Mouse (Mus musculus): ENCODE results near the gene Dbp. TPM values are rescaled to one million over a fixed set of nuclear protein-coding genes. Genes with fewer than 3 reads are reported as not detected.

Dbp gene
- polyA plus RNA-seq, 1 experiment from 2014 or later: 2.2 TPM

DNA sequence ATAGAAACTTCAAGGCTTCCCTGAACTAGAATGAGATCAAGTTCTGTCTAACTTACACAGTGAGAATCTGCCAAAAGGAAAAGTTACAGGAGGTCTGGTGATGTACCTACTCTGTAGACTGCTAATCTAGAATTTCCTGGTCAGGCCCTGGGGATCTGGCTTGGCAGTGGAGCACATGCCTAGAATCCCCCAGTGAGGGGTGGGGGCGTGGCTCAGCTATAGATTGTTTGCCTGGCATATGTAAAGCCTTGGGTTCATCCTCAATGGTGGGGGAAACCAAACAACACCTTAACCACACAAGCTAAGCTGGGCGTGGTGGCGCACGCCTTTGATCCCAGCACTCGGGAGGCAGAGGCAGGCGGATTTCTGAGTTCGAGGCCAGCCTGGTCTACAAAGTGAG, 7.0 kb upstream of the Dbp start:
- Histone ChIP-seq H3K27me3 (replicated peaks) (peaks cover 40% of the 10 kb centered on the region), H3K4me3 (no peak overlapping the region), H3K27ac (replicated peaks) (no peak overlapping the region), H3K4me2 (no peak overlapping the region), H3K9me3 (no peaks in the 10 kb centered on the region), H3K4me1 (peaks cover 24% of the 10 kb centered on the region), H3K36me3 (no peaks in the 10 kb centered on the region), H3K9ac (no peak overlapping the region)
- WGBS: 60% methylated on average over 6 of the region's 7 CpGs
- ATAC-seq (ENCODE audit: extremely low read depth, insufficient number of reproducible peaks, low FRiP score, low TSS enrichment): no peak

GRCm38 (mm10) chr7:45699523-45700141, 5.3 kb upstream of the Dbp start, which contains the start of gene Car11:
Car11 (plus strand) TSS chr7:45699843.
- no peak within 1 kb of the TSS for H3K27ac ChIP-seq (replicated peaks)
- peaks cover 35% of the 10 kb centered on the region for H3K4me1 ChIP-seq
- no peaks in the 10 kb centered on the region for H3K36me3 ChIP-seq
- peaks cover 40% of the 10 kb centered on the region for H3K27me3 ChIP-seq (replicated peaks)
- peak within 1 kb of the TSS; percentile 82 for H3K4me2 ChIP-seq
- WGBS: 2% methylated on average over 36 of the region's 36 CpGs
- no peaks in the 10 kb centered on the region for H3K9me3 ChIP-seq
- H3K9ac ChIP-seq: peak within 1 kb of the TSS; percentile 76
- H3K4me3 ChIP-seq: peak within 1 kb of the TSS; percentile 51
- no peak for ATAC-seq (ENCODE audit: extremely low read depth, insufficient number of reproducible peaks, low FRiP score, low TSS enrichment)

DNA sequence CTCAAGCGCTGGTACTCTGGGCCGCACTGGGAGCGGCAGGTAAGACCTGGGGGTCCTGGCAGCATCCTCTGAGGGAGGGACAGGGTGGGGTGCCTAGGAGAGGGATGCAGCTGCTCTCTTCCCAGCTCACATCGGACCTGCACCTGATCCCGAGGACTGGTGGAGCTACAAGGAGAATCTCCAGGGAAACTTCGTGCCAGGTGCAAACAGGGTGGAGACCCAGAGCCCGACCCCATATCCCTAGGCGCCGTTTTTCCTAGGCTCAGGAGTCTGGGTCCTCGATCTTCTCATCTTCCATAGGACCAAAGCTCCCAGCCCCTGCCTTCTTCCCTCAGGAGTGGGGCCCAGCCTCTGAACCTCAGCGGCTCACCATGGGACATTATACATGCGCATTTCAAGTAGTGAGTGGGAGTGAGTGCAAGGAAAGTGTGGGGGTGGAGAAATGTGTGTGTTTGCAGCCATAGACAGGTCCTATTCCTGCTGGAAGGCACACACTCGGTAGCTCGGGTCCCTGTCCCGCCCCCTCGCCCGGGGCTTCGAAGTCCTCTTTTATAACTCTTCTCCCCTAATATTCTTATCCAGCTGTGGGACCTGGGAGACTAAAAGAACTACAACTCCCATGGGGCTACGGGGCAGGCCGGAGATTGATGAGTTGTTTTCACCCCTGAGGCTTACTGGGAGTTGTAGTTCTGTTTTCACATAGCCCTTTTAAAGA, 4.4 kb upstream of the Dbp start:
- Histone ChIP-seq H3K4me3 (peak overlapping the region; percentile 51), H3K9ac (peak overlapping the region; percentile 76), H3K27ac (replicated peaks) (no peak overlapping the region), H3K36me3 (no peaks in the 10 kb centered on the region), H3K4me2 (peak overlapping the region; percentile 82), H3K9me3 (no peaks in the 10 kb centered on the region), H3K27me3 (replicated peaks) (peaks cover 40% of the 10 kb centered on the region), H3K4me1 (peaks cover 38% of the 10 kb centered on the region)
- WGBS: 1% methylated on average over 20 of the region's 20 CpGs
- no peak for ATAC-seq (ENCODE audit: extremely low read depth, insufficient number of reproducible peaks, low FRiP score, low TSS enrichment)

- peak overlapping the region; percentile 51 for H3K27ac ChIP-seq (replicated peaks)
- peaks cover 40% of the 10 kb centered on the region for H3K27me3 ChIP-seq (replicated peaks)
- peak overlapping the region; percentile 77 for H3K9ac ChIP-seq
- H3K9me3 ChIP-seq: no peaks in the 10 kb centered on the region
- no peaks in the 10 kb centered on the region for H3K36me3 ChIP-seq
- ATAC-seq (ENCODE audit: extremely low read depth, insufficient number of reproducible peaks, low FRiP score, low TSS enrichment): no peak
- H3K4me2 ChIP-seq: peak overlapping the region; percentile 82
- 29% methylated on average over 11 of the region's 11 CpGs for WGBS
- peaks cover 44% of the 10 kb centered on the region for H3K4me1 ChIP-seq
- peak overlapping the region; percentile 51 for H3K4me3 ChIP-seq
Observed at GRCm38 (mm10) chr7:45701072-45701471, 3.8 kb upstream of the Dbp start.

GRCm38 (mm10) chr7:45701607-45702006, 3.3 kb upstream of the Dbp start:
- Histone ChIP-seq H3K9me3 (no peaks in the 10 kb centered on the region), H3K4me1 (peaks cover 49% of the 10 kb centered on the region), H3K4me3 (peak overlapping the region; percentile 51; the same call in 1 of the 2 replicates), H3K36me3 (no peaks in the 10 kb centered on the region), H3K4me2 (peak overlapping the region; percentile 82), H3K27me3 (replicated peaks) (peaks cover 40% of the 10 kb centered on the region), H3K9ac (peak overlapping the region; percentile 77; the same call in 1 of the 2 replicates), H3K27ac (replicated peaks) (no peak overlapping the region)
- WGBS: 76% methylated on average over 11 of the region's 11 CpGs
- no peak for ATAC-seq (ENCODE audit: extremely low read depth, insufficient number of reproducible peaks, low FRiP score, low TSS enrichment)

- Histone ChIP-seq H3K4me3 (no peak overlapping the region), H3K36me3 (no peaks in the 10 kb centered on the region), H3K4me2 (no peak overlapping the region), H3K27ac (replicated peaks) (no peak overlapping the region), H3K9ac (no peak overlapping the region), H3K4me1 (peaks cover 55% of the 10 kb centered on the region), H3K27me3 (replicated peaks) (peaks cover 40% of the 10 kb centered on the region), H3K9me3 (no peaks in the 10 kb centered on the region)
- 88% methylated on average over 11 of the region's 11 CpGs for WGBS
- no peak for ATAC-seq (ENCODE audit: extremely low read depth, insufficient number of reproducible peaks, low FRiP score, low TSS enrichment)
Observed at GRCm38 (mm10) chr7:45702316-45702715, 2.6 kb upstream of the Dbp start.

DNA sequence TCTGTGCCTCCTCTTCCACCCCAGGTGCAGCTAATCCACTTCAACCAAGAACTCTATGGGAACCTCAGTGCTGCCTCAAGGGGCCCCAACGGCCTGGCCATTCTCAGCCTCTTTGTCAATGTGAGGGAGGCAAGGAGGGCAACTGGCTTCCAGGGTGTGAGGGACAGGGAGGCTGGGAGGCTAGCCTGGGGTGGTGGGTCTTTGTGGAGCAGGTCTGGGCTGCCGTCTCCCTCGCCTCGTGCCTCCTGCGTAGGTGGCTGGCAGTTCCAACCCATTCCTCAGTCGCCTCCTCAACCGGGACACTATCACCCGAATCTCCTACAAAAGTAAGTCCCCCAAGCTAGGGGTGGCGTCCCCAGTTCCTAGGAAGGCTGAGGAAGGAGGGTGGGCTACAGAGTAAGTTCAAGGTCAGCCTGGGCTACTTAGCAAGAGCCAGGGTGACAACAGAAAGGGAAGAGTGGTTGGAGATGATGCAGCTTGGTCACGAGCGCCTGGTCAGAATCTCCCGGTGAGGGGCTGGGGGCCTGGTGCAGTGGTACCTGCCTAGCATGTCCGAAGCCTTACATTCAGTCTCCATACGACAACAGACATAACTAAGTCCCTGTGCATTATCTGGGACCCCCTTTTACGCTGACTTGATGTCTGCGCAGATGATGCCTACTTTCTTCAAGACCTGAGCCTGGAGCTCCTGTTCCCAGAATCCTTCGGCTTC, 1.9 kb upstream of the Dbp start:
- Histone ChIP-seq H3K4me2 (peak overlapping the region; percentile 99; the same call in 1 of the 2 replicates), H3K27me3 (replicated peaks) (peaks cover 37% of the 10 kb centered on the region), H3K27ac (replicated peaks) (no peak overlapping the region), H3K4me1 (peaks cover 62% of the 10 kb centered on the region), H3K9ac (peak overlapping the region; percentile 83; the same call in 1 of the 2 replicates), H3K36me3 (no peaks in the 10 kb centered on the region), H3K9me3 (no peaks in the 10 kb centered on the region), H3K4me3 (no peak overlapping the region)
- no peak for ATAC-seq (ENCODE audit: extremely low read depth, insufficient number of reproducible peaks, low FRiP score, low TSS enrichment)
- WGBS: 86% methylated on average over 17 of the region's 17 CpGs

DNA sequence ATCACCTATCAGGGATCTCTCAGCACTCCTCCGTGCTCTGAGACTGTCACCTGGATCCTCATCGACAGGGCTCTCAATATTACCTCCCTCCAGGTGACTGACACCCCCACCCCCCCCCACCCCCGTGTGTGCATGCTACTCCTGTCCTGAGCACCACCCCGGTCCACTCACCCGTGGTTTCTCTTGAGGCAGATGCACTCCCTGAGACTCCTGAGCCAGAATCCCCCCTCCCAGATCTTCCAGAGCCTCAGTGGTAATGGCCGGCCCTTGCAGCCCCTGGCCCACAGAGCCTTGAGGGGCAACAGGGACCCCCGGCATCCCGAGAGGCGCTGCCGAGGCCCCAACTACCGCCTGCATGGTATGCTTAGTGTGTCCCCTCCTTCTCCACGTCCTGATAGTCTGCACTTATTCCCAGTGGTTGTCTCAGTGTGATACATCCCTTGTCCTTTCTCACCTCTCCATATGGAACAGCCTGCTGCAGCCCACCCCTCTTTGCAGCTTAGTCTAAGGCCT, 1.3 kb upstream of the Dbp start:
- H3K9me3 ChIP-seq: no peaks in the 10 kb centered on the region
- no peak for ATAC-seq (ENCODE audit: extremely low read depth, insufficient number of reproducible peaks, low FRiP score, low TSS enrichment)
- 40% methylated on average over 12 of the region's 12 CpGs for WGBS
- H3K4me3 ChIP-seq: peak overlapping the region; percentile 82
- peaks cover 31% of the 10 kb centered on the region for H3K27me3 ChIP-seq (replicated peaks)
- peak overlapping the region; percentile 83 for H3K9ac ChIP-seq
- peak overlapping the region; percentile 99 for H3K4me2 ChIP-seq
- peak overlapping the region; percentile 86 for H3K27ac ChIP-seq (replicated peaks)
- peaks cover 68% of the 10 kb centered on the region for H3K4me1 ChIP-seq
- no peaks in the 10 kb centered on the region for H3K36me3 ChIP-seq

GRCm38 (mm10) chr7:45704046-45704559, 785 bp upstream of the Dbp start:
- under 1% methylated on average over 13 of the region's 13 CpGs for WGBS
- Histone ChIP-seq H3K27me3 (replicated peaks) (peaks cover 25% of the 10 kb centered on the region), H3K9me3 (no peaks in the 10 kb centered on the region), H3K4me3 (peak overlapping the region; percentile 82), H3K27ac (replicated peaks) (peak overlapping the region; percentile 86), H3K4me2 (peak overlapping the region; percentile 99), H3K4me1 (peaks cover 73% of the 10 kb centered on the region), H3K9ac (peak overlapping the region; percentile 83), H3K36me3 (no peaks in the 10 kb centered on the region)
- 0 out of 2 replicates have a peak, but pooled peaks have one; percentile 6 for ATAC-seq (ENCODE audit: extremely low read depth, insufficient number of reproducible peaks, low FRiP score, low TSS enrichment)

GRCm38 (mm10) chr7:45705443-45705864, 566 bp downstream of the Dbp start:
- Histone ChIP-seq H3K36me3 (peaks cover 10% of the 10 kb centered on the region), H3K4me1 (peaks cover 64% of the 10 kb centered on the region), H3K9ac (peak overlapping the region; percentile 91), H3K9me3 (no peaks in the 10 kb centered on the region), H3K4me2 (peak overlapping the region; percentile 99), H3K27me3 (replicated peaks) (peaks cover 12% of the 10 kb centered on the region), H3K4me3 (peak overlapping the region; percentile 82), H3K27ac (replicated peaks) (peak overlapping the region; percentile 92)
- WGBS: under 1% methylated on average over 21 of the region's 21 CpGs
- no peak for ATAC-seq (ENCODE audit: extremely low read depth, insufficient number of reproducible peaks, low FRiP score, low TSS enrichment)

DNA sequence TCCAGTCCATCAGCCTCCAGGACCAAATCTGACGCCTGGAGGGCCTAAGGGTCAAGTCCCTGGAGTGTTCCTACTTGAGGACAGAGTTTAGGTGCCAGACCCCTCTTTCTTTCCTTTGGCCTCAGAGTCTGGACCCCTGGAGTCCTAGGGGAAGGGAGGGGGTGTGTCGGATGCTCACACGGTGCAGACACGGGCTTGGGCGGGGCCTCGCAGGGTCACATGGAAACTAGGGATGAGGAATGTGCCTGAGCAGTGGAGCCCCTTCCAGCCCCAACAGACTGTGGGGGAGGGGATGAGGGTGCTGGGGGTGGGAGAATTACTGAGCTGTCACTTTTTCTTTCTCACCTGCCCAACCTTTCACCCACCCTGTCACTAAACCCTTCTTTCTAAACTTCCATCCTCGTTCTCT, 989 bp downstream of the Dbp start:
- peak; percentile 11; the same call in 1 of the 2 replicates for ATAC-seq (ENCODE audit: extremely low read depth, insufficient number of reproducible peaks, low FRiP score, low TSS enrichment)
- WGBS: 0% methylated on average over 7 of the region's 7 CpGs
- peaks cover 9% of the 10 kb centered on the region for H3K27me3 ChIP-seq (replicated peaks)
- peak overlapping the region; percentile 91 for H3K9ac ChIP-seq
- H3K27ac ChIP-seq (replicated peaks): peak overlapping the region; percentile 92
- H3K9me3 ChIP-seq: no peaks in the 10 kb centered on the region
- peak overlapping the region; percentile 82 for H3K4me3 ChIP-seq
- H3K4me1 ChIP-seq: peaks cover 60% of the 10 kb centered on the region
- H3K36me3 ChIP-seq: peaks cover 14% of the 10 kb centered on the region
- H3K4me2 ChIP-seq: peak overlapping the region; percentile 99
